Comparison of ENCODE assay signal across 14 mouse cellular contexts in genomic region chr1:186224231-186224630, GRCm38 (mm10).
A peak's percentile ranks its signal among the peaks of the same experiment; 100 is the strongest.
DNase-seq lines count a peak whose midpoint lies in the region; ATAC-seq lines count a peak whose summit lies in the region.
"Had no signal": no experiment of that assay in that cellular context is flagged by ENCODE, and none has a peak within 500 bp of the region (broad histone marks: within the 10 kb centered on the region; RNA-seq: fewer than 3 reads in every experiment).

No protein-coding gene starts in this region.

- no peaks in the 10 kb centered on the region for H3K27me3 ChIP-seq in hindbrain, embryonic 10.5 days (ENCODE audit: insufficient read depth, poor library complexity, severe bottlenecking)
- no peaks in the 10 kb centered on the region for H3K27me3 ChIP-seq in hindbrain, embryonic 11.5 days (ENCODE audit: control insufficient read depth, insufficient read depth, low read length)
- no peaks in the 10 kb centered on the region for H3K27me3 ChIP-seq in lung, embryonic 15.5 days
- H3K27me3 ChIP-seq in embryonic facial prominence, embryonic 14.5 days (replicated peaks; ENCODE audit: control insufficient read depth, insufficient read depth, low read length), result no peaks in the 10 kb centered on the region
- no peaks in the 10 kb centered on the region for H3K27me3 ChIP-seq in stomach, embryonic 15.5 days (replicated peaks)

- WGBS in hindbrain, embryonic 10.5 days, result 56% methylated on average over 5 of the region's 5 CpGs
- WGBS in hindbrain, embryonic 11.5 days, result 55% methylated on average over 5 of the region's 5 CpGs
- WGBS in lung, embryonic 15.5 days, result 24% methylated on average over 5 of the region's 5 CpGs
- WGBS in embryonic facial prominence, embryonic 14.5 days, result 45% methylated on average over 5 of the region's 5 CpGs
- WGBS in stomach, embryonic 15.5 days, result 45% methylated on average over 5 of the region's 5 CpGs

- H3K4me3 ChIP-seq in hindbrain, embryonic 10.5 days, result no peak overlapping the region
- no peak overlapping the region for H3K4me3 ChIP-seq in hindbrain, embryonic 11.5 days (ENCODE audit: low read depth, low read length)
- no peak overlapping the region for H3K4me3 ChIP-seq in lung, embryonic 15.5 days
- no peak overlapping the region for H3K4me3 ChIP-seq in embryonic facial prominence, embryonic 14.5 days (ENCODE audit: low read depth, low read length)
- H3K4me3 ChIP-seq in stomach, embryonic 15.5 days (replicated peaks), result no peak overlapping the region

- DNase-seq in hindbrain, embryonic 10.5 days (ENCODE audit: low spot score), result no peak
- DNase-seq in hindbrain, embryonic 11.5 days (ENCODE audit: low spot score), result no peak
- DNase-seq in lung, postnatal 10 days, result no peak
- no peak for DNase-seq in embryonic facial prominence, embryonic 14.5 days (ENCODE audit: low spot score)
- no peak for DNase-seq in ovary, adult 18-20 months (ENCODE audit: low spot score)
- DNase-seq: adrenal gland, postnatal 10 days; cerebellum, adult 18-20 months; gastrocnemius, postnatal 10 days; layer of hippocampus, postnatal 36 days; left cerebral cortex, postnatal 4 days; thymus, adult 2 months had no signal

- H3K36me3 ChIP-seq in hindbrain, embryonic 10.5 days, result no peaks in the 10 kb centered on the region; the same call in 1 of the 2 replicates
- no peaks in the 10 kb centered on the region for H3K36me3 ChIP-seq in hindbrain, embryonic 11.5 days (ENCODE audit: control insufficient read depth, insufficient read depth, low read length)
- no peaks in the 10 kb centered on the region for H3K36me3 ChIP-seq in lung, embryonic 15.5 days
- no peaks in the 10 kb centered on the region for H3K36me3 ChIP-seq in embryonic facial prominence, embryonic 14.5 days (ENCODE audit: control insufficient read depth, insufficient read depth, low read length)
- H3K36me3 ChIP-seq in stomach, embryonic 15.5 days, result no peaks in the 10 kb centered on the region

- H3K4me2 ChIP-seq in hindbrain, embryonic 11.5 days (replicated peaks; ENCODE audit: low read depth, low read length), result no peak overlapping the region
- H3K4me2 ChIP-seq in lung, embryonic 15.5 days, result no peak overlapping the region
- H3K4me2 ChIP-seq in embryonic facial prominence, embryonic 14.5 days (ENCODE audit: low read depth, low read length), result no peak overlapping the region
- H3K4me2 ChIP-seq in stomach, embryonic 15.5 days, result no peak overlapping the region

- H3K9ac ChIP-seq in hindbrain, embryonic 11.5 days (ENCODE audit: low read depth, low read length), result no peak overlapping the region
- H3K9ac ChIP-seq in lung, embryonic 15.5 days, result no peak overlapping the region
- no peak overlapping the region for H3K9ac ChIP-seq in embryonic facial prominence, embryonic 14.5 days (ENCODE audit: low read depth, low read length)
- H3K9ac ChIP-seq in stomach, embryonic 15.5 days, result no peak overlapping the region

- H3K27ac ChIP-seq in hindbrain, embryonic 10.5 days, result peak overlapping the region; percentile 75
- H3K27ac ChIP-seq in hindbrain, embryonic 11.5 days (ENCODE audit: low read depth, low read length), result no peak overlapping the region
- H3K27ac ChIP-seq in lung, embryonic 15.5 days, result peak overlapping the region; percentile 57; the same call in 1 of the 2 replicates
- H3K27ac ChIP-seq in embryonic facial prominence, embryonic 14.5 days (replicated peaks; ENCODE audit: low read depth, low read length), result 0 out of 2 replicates have a peak overlapping the region, but pooled peaks have one; percentile 41
- peak overlapping the region; percentile 26; the same call in 1 of the 2 replicates for H3K27ac ChIP-seq in stomach, embryonic 15.5 days

- peaks cover 16% of the 10 kb centered on the region for H3K4me1 ChIP-seq in hindbrain, embryonic 10.5 days (replicated peaks)
- 0 out of 2 replicates have a peak, but pooled peaks cover 2% of the 10 kb centered on the region for H3K4me1 ChIP-seq in hindbrain, embryonic 11.5 days (replicated peaks; ENCODE audit: control insufficient read depth, insufficient read depth, low read length)
- peaks cover 13% of the 10 kb centered on the region for H3K4me1 ChIP-seq in lung, embryonic 15.5 days
- H3K4me1 ChIP-seq in embryonic facial prominence, embryonic 14.5 days (ENCODE audit: control insufficient read depth, insufficient read depth, low read length), result no peaks in the 10 kb centered on the region; the same call in 1 of the 2 replicates
- 0 out of 2 replicates have a peak, but pooled peaks cover 8% of the 10 kb centered on the region for H3K4me1 ChIP-seq in stomach, embryonic 15.5 days

- no peak for ATAC-seq in hindbrain, embryonic 11.5 days (ENCODE audit: low FRiP score)
- ATAC-seq in lung, embryonic 15.5 days (ENCODE audit: borderline replicate concordance, extremely low read depth, low FRiP score, low TSS enrichment), result no peak
- no peak for ATAC-seq in embryonic facial prominence, embryonic 14.5 days (ENCODE audit: low read depth)
- ATAC-seq in stomach, embryonic 15.5 days (ENCODE audit: insufficient read depth, low FRiP score, low read depth), result no peak
- ATAC-seq: midbrain, embryonic 16.5 days had no signal

- H3K9me3 ChIP-seq in hindbrain, embryonic 10.5 days, result peaks cover 6% of the 10 kb centered on the region; the same call in 1 of the 2 replicates
- no peaks in the 10 kb centered on the region for H3K9me3 ChIP-seq in hindbrain, embryonic 11.5 days (ENCODE audit: control insufficient read depth, low read length)
- no peaks in the 10 kb centered on the region for H3K9me3 ChIP-seq in lung, embryonic 15.5 days
- H3K9me3 ChIP-seq in embryonic facial prominence, embryonic 14.5 days (ENCODE audit: control insufficient read depth, low read length), result no peaks in the 10 kb centered on the region
- H3K9me3 ChIP-seq in stomach, embryonic 15.5 days, result no peaks in the 10 kb centered on the region
